Mouse (Mus musculus) cortical plate, adult 2 months (tissue): ENCODE measurements at regions not wholly inside any gene's neighbourhood (a gene's known extent, or its start where the extent isn't known, plus 50 kb on each side); places are given as distances from the start of the nearest gene placed in this dataset.

ENCODE experiments used
- CTCF ChIP-seq: fragments of 200-500 bp; IDR thresholded peaks from 2 replicates; pipeline ENCODE4 v1.5.1; 2011; ENCODE audit warnings: mild to moderate bottlenecking, control low read depth, low read length; ENCODE audit not compliant: insufficient read depth; ENCODE audit errors: extremely low read depth
- POLR2A ChIP-seq: fragments of 200-500 bp; IDR thresholded peaks from 2 replicates; pipeline ENCODE4 v1.6.1; 2011; ENCODE audit warnings: mild to moderate bottlenecking, low read length, control low read depth; ENCODE audit not compliant: insufficient read depth; ENCODE audit errors: extremely low read depth

GRCm38 (mm10) chr19:52707679-52708078 is 332.3 kb downstream of the Xpnpep1 start:
- TF ChIP-seq CTCF (no peak), POLR2A (no peak)
